Mouse (Mus musculus) neural tube, embryonic 12.5 days (tissue): ENCODE measurements around the gene Jtb. TPM values are rescaled to one million over a fixed set of nuclear protein-coding genes. Genes with fewer than 3 reads are reported as not detected.

Experiments used
- ATAC-seq: fragments of 200-750 bp; cut with Nextera tagmentation; 2 replicates; pipeline ENCODE4 v1.8.0; 2017; ENCODE audit warnings: low read depth, mild to moderate bottlenecking, moderate TSS enrichment, moderate library complexity; ENCODE audit not compliant: low FRiP score
- H3K27ac ChIP-seq: fragments of 300-500 bp; sonication (generic); 2 replicates; pipeline ENCODE4 v1.5.1; 2016
- H3K27me3 ChIP-seq: fragments of 300-500 bp; sonication (generic); replicated peaks from 2 replicates; pipeline ENCODE4 v1.6.1; 2016; ENCODE audit warnings: mild to moderate bottlenecking
- H3K36me3 ChIP-seq: fragments of 300-500 bp; sonication (generic); 2 replicates; pipeline ENCODE4 v1.6.1; 2016; ENCODE audit warnings: mild to moderate bottlenecking
- H3K4me1 ChIP-seq: fragments of 300-500 bp; sonication (generic); 2 replicates; pipeline ENCODE4 v1.6.1; 2016
- H3K4me2 ChIP-seq: fragments of 300-500 bp; sonication (generic); replicated peaks from 2 replicates; pipeline ENCODE4 v1.6.1; 2016; ENCODE audit warnings: mild to moderate bottlenecking
- H3K4me3 ChIP-seq: fragments of 300-500 bp; sonication (generic); 2 replicates; pipeline ENCODE4 v1.5.1; 2016
- H3K9ac ChIP-seq: fragments of 300-500 bp; sonication (generic); 2 replicates; pipeline ENCODE4 v1.6.1; 2016; ENCODE audit warnings: mild to moderate bottlenecking
- H3K9me3 ChIP-seq: fragments of 300-500 bp; sonication (generic); 2 replicates; pipeline ENCODE4 v1.6.1; 2016; ENCODE audit warnings: mild to moderate bottlenecking
- WGBS: fragments of 180-500 bp; shearing (Covaris S2); methylation state at CpG from one replicate; pipeline ENCODE4 v1.1.7; 2016; 5-methylcytosine and 5-hydroxymethylcytosine counted together
- polyA plus RNA-seq: library from polyadenylated mRNA; unstranded; fragments of >200 nt; fragmentation: Nextera tagmentation; extraction: Ambion mirVana; gene quantifications from 2 replicates; pipeline ENCODE4 v1.2.1, GENCODE M21; 2016

The Jtb gene
- polyA plus RNA-seq, 1 experiment from 2014 or later: 86.3 TPM

GRCm38 (mm10) chr3:90211475-90212398 is 19.7 kb upstream of the Jtb start:
- peak overlapping the region; percentile 90 for H3K4me2 ChIP-seq
- 85% methylated on average over 13 of the region's 13 CpGs for WGBS
- no peaks in the 10 kb centered on the region for H3K27me3 ChIP-seq
- no peak for ATAC-seq
- H3K27ac ChIP-seq: no peak overlapping the region
- peaks cover 46% of the 10 kb centered on the region for H3K36me3 ChIP-seq
- peak overlapping the region; percentile 82; the same call in 1 of the 2 replicates for H3K4me3 ChIP-seq
- H3K9me3 ChIP-seq: no peaks in the 10 kb centered on the region
- H3K4me1 ChIP-seq: peaks cover 20% of the 10 kb centered on the region
- peak overlapping the region; percentile 13; the same call in 1 of the 2 replicates for H3K9ac ChIP-seq

GRCm38 (mm10) chr3:90212723-90213122 is 18.7 kb upstream of the Jtb start:
- Histone ChIP-seq H3K4me3 (peak overlapping the region; percentile 82), H3K9me3 (no peaks in the 10 kb centered on the region), H3K9ac (peak overlapping the region; percentile 88), H3K27ac (no peak overlapping the region), H3K4me1 (peaks cover 20% of the 10 kb centered on the region), H3K27me3 (no peaks in the 10 kb centered on the region), H3K4me2 (peak overlapping the region; percentile 90), H3K36me3 (peaks cover 43% of the 10 kb centered on the region)
- 20% methylated on average over 5 of the region's 5 CpGs for WGBS
- no peak for ATAC-seq

GRCm38 (mm10) chr3:90213377-90213866 is 18.0 kb upstream of the Jtb start, which contains the start of the genes Rps27 and Rab13:
Gene Rps27 (minus strand): TSS chr3:90213651.
Gene Rab13 (plus strand): TSS chr3:90213695.
- peak; percentile 92 for ATAC-seq
- Histone ChIP-seq H3K27ac (peak within 1 kb of the TSS; percentile 81; the same call in 1 of the 2 replicates), H3K9me3 (no peaks in the 10 kb centered on the region), H3K4me1 (peaks cover 20% of the 10 kb centered on the region), H3K9ac (peak within 1 kb of the TSS; percentile 88), H3K27me3 (no peaks in the 10 kb centered on the region), H3K4me3 (peak within 1 kb of the TSS; percentile 82), H3K36me3 (peaks cover 36% of the 10 kb centered on the region), H3K4me2 (peak within 1 kb of the TSS; percentile 90)
- WGBS: under 1% methylated on average over 42 of the region's 42 CpGs

- H3K27ac ChIP-seq: no peak overlapping the region
- peak overlapping the region; percentile 82 for H3K4me3 ChIP-seq
- peak overlapping the region; percentile 90 for H3K4me2 ChIP-seq
- peak; percentile 60; the same call in 1 of the 2 replicates for ATAC-seq
- H3K27me3 ChIP-seq: no peaks in the 10 kb centered on the region
- H3K9me3 ChIP-seq: no peaks in the 10 kb centered on the region
- H3K9ac ChIP-seq: peak overlapping the region; percentile 88
- peaks cover 20% of the 10 kb centered on the region for H3K4me1 ChIP-seq
- 14% methylated on average over 12 of the region's 12 CpGs for WGBS
- peaks cover 29% of the 10 kb centered on the region for H3K36me3 ChIP-seq
Observed at GRCm38 (mm10) chr3:90213956-90214684, 17.3 kb upstream of the Jtb start.

- Histone ChIP-seq H3K9ac (no peak overlapping the region), H3K4me3 (no peak overlapping the region), H3K36me3 (peaks cover 17% of the 10 kb centered on the region), H3K4me1 (peaks cover 26% of the 10 kb centered on the region), H3K27ac (no peak overlapping the region), H3K9me3 (no peaks in the 10 kb centered on the region), H3K4me2 (no peak overlapping the region), H3K27me3 (no peaks in the 10 kb centered on the region)
- WGBS: 32% methylated on average over 1 of the region's 1 CpGs
- ATAC-seq: no peak
Observed at GRCm38 (mm10) chr3:90215825-90216380, 15.5 kb upstream of the Jtb start.

GRCm38 (mm10) chr3:90220088-90220487 is 11.3 kb upstream of the Jtb start:
- WGBS: 17% methylated on average over 6 of the region's 6 CpGs
- peaks cover 8% of the 10 kb centered on the region for H3K36me3 ChIP-seq
- H3K4me3 ChIP-seq: peak overlapping the region; percentile 36
- peak; percentile 34; the same call in 1 of the 2 replicates for ATAC-seq
- no peaks in the 10 kb centered on the region for H3K9me3 ChIP-seq
- no peak overlapping the region for H3K9ac ChIP-seq
- H3K4me2 ChIP-seq: peak overlapping the region; percentile 80
- H3K27me3 ChIP-seq: no peaks in the 10 kb centered on the region
- peaks cover 11% of the 10 kb centered on the region for H3K4me1 ChIP-seq
- H3K27ac ChIP-seq: no peak overlapping the region

- 1% methylated on average over 20 of the region's 20 CpGs for WGBS
- Histone ChIP-seq H3K4me2 (peak overlapping the region; percentile 80), H3K9me3 (no peaks in the 10 kb centered on the region), H3K36me3 (peaks cover 11% of the 10 kb centered on the region), H3K27me3 (no peaks in the 10 kb centered on the region), H3K4me1 (peaks cover 11% of the 10 kb centered on the region), H3K9ac (peak overlapping the region; percentile 61), H3K4me3 (peak overlapping the region; percentile 36), H3K27ac (no peak overlapping the region)
- ATAC-seq: peak; percentile 72
Observed at GRCm38 (mm10) chr3:90220531-90220951, 10.9 kb upstream of the Jtb start.

GRCm38 (mm10) chr3:90221123-90221522 is 10.3 kb upstream of the Jtb start:
- H3K9me3 ChIP-seq: no peaks in the 10 kb centered on the region
- H3K4me3 ChIP-seq: peak overlapping the region; percentile 36
- no peaks in the 10 kb centered on the region for H3K27me3 ChIP-seq
- WGBS: 31% methylated on average over 5 of the region's 5 CpGs
- peak overlapping the region; percentile 80 for H3K4me2 ChIP-seq
- H3K27ac ChIP-seq: no peak overlapping the region
- peaks cover 11% of the 10 kb centered on the region for H3K4me1 ChIP-seq
- ATAC-seq: no peak
- peaks cover 17% of the 10 kb centered on the region for H3K36me3 ChIP-seq
- H3K9ac ChIP-seq: peak overlapping the region; percentile 61; the same call in 1 of the 2 replicates

- Histone ChIP-seq H3K4me1 (peaks cover 11% of the 10 kb centered on the region), H3K9me3 (no peaks in the 10 kb centered on the region), H3K4me3 (no peak overlapping the region), H3K4me2 (no peak overlapping the region), H3K27ac (no peak overlapping the region), H3K9ac (no peak overlapping the region), H3K27me3 (no peaks in the 10 kb centered on the region), H3K36me3 (peaks cover 18% of the 10 kb centered on the region)
- ATAC-seq: no peak
- WGBS: 89% methylated on average over 4 of the region's 4 CpGs
Observed at GRCm38 (mm10) chr3:90222455-90222854, 8.9 kb upstream of the Jtb start.

- H3K36me3 ChIP-seq: peaks cover 18% of the 10 kb centered on the region
- H3K4me2 ChIP-seq: no peak overlapping the region
- no peak overlapping the region for H3K4me3 ChIP-seq
- H3K27me3 ChIP-seq: no peaks in the 10 kb centered on the region
- no peak overlapping the region for H3K27ac ChIP-seq
- H3K9me3 ChIP-seq: no peaks in the 10 kb centered on the region
- WGBS: 87% methylated on average over 3 of the region's 3 CpGs
- no peak overlapping the region for H3K9ac ChIP-seq
- peaks cover 11% of the 10 kb centered on the region for H3K4me1 ChIP-seq
- ATAC-seq: no peak
Observed at GRCm38 (mm10) chr3:90222941-90223340, 8.5 kb upstream of the Jtb start.

- Histone ChIP-seq H3K4me2 (no peak overlapping the region), H3K4me1 (peaks cover 11% of the 10 kb centered on the region), H3K27ac (no peak overlapping the region), H3K9me3 (no peaks in the 10 kb centered on the region), H3K27me3 (no peaks in the 10 kb centered on the region), H3K9ac (no peak overlapping the region), H3K36me3 (peaks cover 18% of the 10 kb centered on the region), H3K4me3 (no peak overlapping the region)
- 79% methylated on average over 10 of the region's 10 CpGs for WGBS
- no peak for ATAC-seq
Observed at GRCm38 (mm10) chr3:90224331-90224730, 7.1 kb upstream of the Jtb start.
